Mouse (Mus musculus) CH12.LX (cell line): ENCODE measurements around the gene Cox8c. TPM values are rescaled to one million over a fixed set of nuclear protein-coding genes. Genes with fewer than 3 reads are reported as not detected.

Experiments
- DNase-seq: peaks from one replicate; pipeline ENCODE4 v3.0.0-alpha.2; 2013; ENCODE audit errors: extremely low read depth
- H3K27ac ChIP-seq: 2 replicates; pipeline ENCODE4 v1.5.1; 2012; ENCODE audit warnings: low read depth, mild to moderate bottlenecking, control low read depth, moderate library complexity; ENCODE audit not compliant: insufficient read depth
- H3K27me3 ChIP-seq: replicated peaks from 2 replicates; pipeline ENCODE3; 2012; ENCODE audit warnings: inconsistent platforms
- H3K36me3 ChIP-seq, 2 experiments: replicated peaks in 1 of 2; 2 replicates each; pipeline versions ENCODE3 to v1.6.1; 2012; ENCODE audit warnings: inconsistent platforms in 1 of 2, low read length in 1 of 2, mild to moderate bottlenecking in 1 of 2, mixed read lengths in 1 of 2, moderate library complexity in 1 of 2; ENCODE audit not compliant: control insufficient read depth in 1 of 2, insufficient read depth in 1 of 2
- H3K4me1 ChIP-seq, 2 experiments: 2 replicates each; pipeline ENCODE4 v1.6.1; 2012; ENCODE audit warnings: inconsistent platforms in 1 of 2, moderate library complexity in 1 of 2; ENCODE audit not compliant: insufficient read depth in 2 of 2, control insufficient read depth in 1 of 2
- H3K4me2 ChIP-seq: 2 replicates; pipeline ENCODE4 v1.6.1; 2012; ENCODE audit warnings: low read depth, mild to moderate bottlenecking, control low read depth; ENCODE audit not compliant: poor library complexity, insufficient read depth, severe bottlenecking
- H3K4me3 ChIP-seq, 3 experiments: fragments of 150-350 bp in 1 of 3; sonication (generic) in 1 of 3; replicated peaks in 1 of 3; 2 replicates each; pipeline versions ENCODE3 to v1.5.1; 2011 to 2012; ENCODE audit warnings: low read depth in 2 of 3, low read length in 2 of 3, mild to moderate bottlenecking in 2 of 3, moderate library complexity in 2 of 3, control low read depth in 1 of 3, improper control_type of control experiment in 1 of 3, inconsistent platforms in 1 of 3, mixed read lengths in 1 of 3; ENCODE audit not compliant: poor library complexity in 1 of 3
- H3K79me2 ChIP-seq: replicated peaks from 2 replicates; pipeline ENCODE4 v1.6.1; 2012; ENCODE audit warnings: mild to moderate bottlenecking, moderate library complexity; ENCODE audit not compliant: control insufficient read depth, poor library complexity, insufficient read depth, severe bottlenecking; ENCODE audit errors: extremely low read depth
- H3K9ac ChIP-seq: 2 replicates; pipeline ENCODE4 v1.6.1; 2012; ENCODE audit warnings: low read depth, mild to moderate bottlenecking, control low read depth, moderate library complexity; ENCODE audit not compliant: insufficient read depth
- H3K9me3 ChIP-seq: replicated peaks from 2 replicates; pipeline ENCODE3; 2012; ENCODE audit warnings: low read length, inconsistent platforms, mixed read lengths
- BHLHE40 ChIP-seq: IDR thresholded peaks from 2 replicates; pipeline ENCODE4 v1.6.1; 2011; ENCODE audit warnings: mild to moderate bottlenecking, low read depth, low read length, improper control_type of control experiment
- CHD2 ChIP-seq: IDR thresholded peaks from 2 replicates; pipeline ENCODE4 v1.6.1; 2011; ENCODE audit warnings: low read length, improper control_type of control experiment
- CTCF ChIP-seq, 2 experiments: IDR thresholded peaks in 1 of 2; conservative IDR thresholded peaks in 1 of 2; 2 replicates each; pipeline ENCODE4 v1.5.1; 2011 to 2012; ENCODE audit warnings: low read depth in 2 of 2, low read length in 2 of 2, improper control_type of control experiment in 1 of 2, inconsistent platforms in 1 of 2, mild to moderate bottlenecking in 1 of 2, moderate library complexity in 1 of 2
- ELF1 ChIP-seq: IDR thresholded peaks from 2 replicates; pipeline ENCODE4 v1.6.1; 2014; ENCODE audit warnings: low read depth, mild to moderate bottlenecking, inconsistent platforms, low read length, improper control_type of control experiment
- HCFC1 ChIP-seq: IDR thresholded peaks from 2 replicates; pipeline ENCODE4 v1.6.1; 2012; ENCODE audit warnings: low read depth, mild to moderate bottlenecking, inconsistent platforms, low read length, improper control_type of control experiment
- IRF4 ChIP-seq: IDR thresholded peaks from 2 replicates; pipeline ENCODE4 v1.6.1; 2014; ENCODE audit warnings: low read depth, mild to moderate bottlenecking, inconsistent platforms, low read length, improper control_type of control experiment
- JUN ChIP-seq: IDR thresholded peaks from 2 replicates; pipeline ENCODE4 v1.6.1; 2011; ENCODE audit warnings: low read depth, mild to moderate bottlenecking, low read length, improper control_type of control experiment, moderate library complexity; ENCODE audit not compliant: insufficient read depth
- MAX ChIP-seq: IDR thresholded peaks from 2 replicates; pipeline ENCODE4 v1.6.1; 2011; ENCODE audit warnings: low read length, improper control_type of control experiment
- MEF2A ChIP-seq: IDR thresholded peaks from 2 replicates; pipeline ENCODE4 v1.6.1; 2014; ENCODE audit warnings: low read depth, mild to moderate bottlenecking, inconsistent platforms, low read length, improper control_type of control experiment, borderline replicate concordance
- MXI1 ChIP-seq: IDR thresholded peaks from 2 replicates; pipeline ENCODE4 v1.6.1; 2011; ENCODE audit warnings: mild to moderate bottlenecking, low read depth, low read length, improper control_type of control experiment
- NELFE ChIP-seq: IDR thresholded peaks from 2 replicates; pipeline ENCODE4 v1.6.1; 2011; ENCODE audit warnings: low read depth, low read length, improper control_type of control experiment
- PAX5 ChIP-seq: IDR thresholded peaks from 2 replicates; pipeline ENCODE4 v1.6.1; 2012; ENCODE audit warnings: low read length, inconsistent platforms, mixed read lengths
- POLR2AphosphoS2 ChIP-seq: IDR thresholded peaks from 2 replicates; pipeline ENCODE4 v1.6.1; 2011; ENCODE audit warnings: low read depth, low read length, improper control_type of control experiment
- RAD21 ChIP-seq: IDR thresholded peaks from 2 replicates; pipeline ENCODE4 v1.6.1; 2011; ENCODE audit warnings: low read depth, mild to moderate bottlenecking, low read length, improper control_type of control experiment, moderate library complexity
- SIN3A ChIP-seq: IDR thresholded peaks from 2 replicates; pipeline ENCODE4 v1.6.1; 2012; ENCODE audit warnings: low read length, improper control_type of control experiment, inconsistent platforms
- SMC3 ChIP-seq: IDR thresholded peaks from 2 replicates; pipeline ENCODE4 v1.6.1; 2011; ENCODE audit warnings: low read depth, low read length, improper control_type of control experiment
- USF1 ChIP-seq: IDR thresholded peaks from 2 replicates; pipeline ENCODE4 v1.6.1; 2014; ENCODE audit warnings: low read depth, mild to moderate bottlenecking, inconsistent platforms, low read length, improper control_type of control experiment
- USF2 ChIP-seq: conservative IDR thresholded peaks from 2 replicates; pipeline ENCODE4 v1.6.1; 2011; ENCODE audit warnings: low read depth, low read length, improper control_type of control experiment
- ZC3H11A ChIP-seq: IDR thresholded peaks from 2 replicates; pipeline ENCODE4 v1.6.1; 2012; ENCODE audit warnings: low read depth, mild to moderate bottlenecking, inconsistent platforms, low read length, improper control_type of control experiment
- ZMIZ1 ChIP-seq: IDR thresholded peaks from 2 replicates; pipeline ENCODE4 v1.6.1; 2012; ENCODE audit warnings: low read depth, mild to moderate bottlenecking, inconsistent platforms, low read length, improper control_type of control experiment
- dilution Hi-C: fragments of 300-500 bp; cut with MboI; formaldehyde crosslinking; loops from 2 replicates; pipeline ENCODE4 v1.14.3; 2020; ENCODE audit warnings: low sequenced_read_pairs; ENCODE audit not compliant: extremely low pct_unique_long_range_greater_than_20kb, extremely low pct_ligation_motif_present
- in situ Hi-C: fragments of 300-500 bp; cut with MboI; formaldehyde crosslinking; loops from 3 replicates; pipeline ENCODE4 v1.14.3; 2019; ENCODE audit warnings: low sequenced_read_pairs, low pct_ligation_motif_present, low pct_unique_long_range_greater_than_20kb, mixed read lengths
- polyA plus RNA-seq: library from polyadenylated mRNA; unstranded; fragments of >175 nt; gene quantifications from 2 replicates; pipeline ENCODE4 v1.2.1, GENCODE M21; 2012; ENCODE audit warnings: low read depth; ENCODE audit not compliant: insufficient read length
- total RNA-seq, 2 experiments: library from RNA; depleted of rRNA; stranded (reverse); fragments of 300-350 nt in 1 of 2; fragments of >200 nt in 1 of 2; gene quantifications; 2 replicates each; pipeline ENCODE4 v1.2.3; 2012 to 2014

The Cox8c gene
- total RNA-seq (2012; rRNA removed) (not detected in 2 replicates), total RNA-seq (2014; rRNA removed) (not detected in 2 replicates), polyA plus RNA-seq (not detected in 2 replicates)

DNA sequence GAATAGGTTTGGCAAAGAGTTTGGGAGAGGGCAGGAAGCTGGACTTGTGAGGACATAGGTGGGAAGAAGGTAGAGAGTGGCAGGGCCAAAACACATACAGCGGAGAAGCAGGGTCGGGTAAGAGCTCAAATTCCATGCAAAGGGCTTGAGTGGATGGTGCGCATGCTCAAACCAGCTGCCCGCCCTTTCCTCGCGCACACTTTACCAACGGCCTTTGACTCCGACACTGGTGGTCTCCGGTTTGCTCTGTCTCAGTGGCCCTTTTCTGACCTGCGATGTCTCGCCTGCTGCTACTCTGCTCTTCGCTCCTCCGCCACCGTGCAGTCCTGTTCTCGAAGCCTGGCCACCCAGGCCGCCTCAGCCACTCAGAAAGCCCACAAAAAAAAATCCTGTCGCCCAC is at the start of gene Cox8c:
TSS of gene Cox8c (plus strand) at position 226 of the 400 bp plus-strand sequence.
- Histone ChIP-seq H3K79me2 (no peaks in the 10 kb centered on the region), H3K4me3 (no peak within 1 kb of the TSS)

DNA sequence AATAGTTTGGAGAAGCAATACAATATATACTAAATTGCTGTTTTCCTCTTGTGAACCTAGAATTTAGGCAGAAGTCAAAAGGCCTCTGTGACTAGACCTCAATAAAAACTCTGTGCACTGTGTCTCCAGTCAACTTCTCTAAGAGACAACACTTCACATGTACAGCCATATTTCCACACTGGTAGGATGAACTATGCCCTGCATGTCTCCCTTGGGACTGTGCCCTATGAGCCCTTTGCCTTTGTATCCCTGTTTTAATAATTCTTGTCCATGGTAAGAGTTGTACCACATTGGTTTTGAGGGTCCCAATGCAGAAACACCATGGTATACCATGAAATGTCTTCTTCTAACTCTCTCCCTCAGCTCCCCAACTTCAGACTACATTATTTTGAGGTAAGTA is 38.3 kb upstream of the Cox8c start:
- TF ChIP-seq POLR2AphosphoS2 (no peak), USF2 (no peak), SIN3A (no peak), PAX5 (no peak), SMC3 (no peak), BHLHE40 (no peak), CTCF (conservative IDR thresholded peaks at IDR 0.05 in 1 of 2, IDR thresholded peaks at IDR 0.05 in 1 of 2; ENCODE audit: low read depth in 2 of 2, low read length in 2 of 2) (no peak)
- Histone ChIP-seq H3K4me3 (no peak overlapping the region), H3K27ac (no peak overlapping the region), H3K79me2 (0 out of 2 replicates have a peak, but pooled peaks cover 2% of the 10 kb centered on the region), H3K9me3 (no peaks in the 10 kb centered on the region), H3K27me3 (no peaks in the 10 kb centered on the region), H3K9ac (no peak overlapping the region), H3K4me2 (no peak overlapping the region), H3K4me1 (no peaks in the 10 kb centered on the region), H3K36me3 (peaks cover 0 to 2% of the 10 kb centered on the region in 2 experiments)
- dilution Hi-C loops (no loop called here), in situ Hi-C loops (no loop called here)
- DNase-seq = no peak

More for the DNA sequence above, at the start of gene Cox8c:
- dilution Hi-C loops = no loop called here
- no peak for DNase-seq
- Histone ChIP-seq H3K4me2 (no peak within 1 kb of the TSS), H3K9ac (no peak within 1 kb of the TSS), H3K9me3 (peaks cover 4% of the 10 kb centered on the region), H3K4me1 (no peaks in the 10 kb centered on the region; a peak in 2 of 4 replicates), H3K27me3 (no peaks in the 10 kb centered on the region), H3K27ac (no peak within 1 kb of the TSS), H3K36me3 (no peaks in the 10 kb centered on the region)
- TF ChIP-seq MXI1 (no peak), ZMIZ1 (no peak), HCFC1 (no peak), NELFE (no peak), CHD2 (no peak), USF1 (no peak), ZC3H11A (no peak), RAD21 (no peak), JUN (no peak), MAX (no peak), BHLHE40 (no peak), CTCF (conservative IDR thresholded peaks at IDR 0.05 in 1 of 2, IDR thresholded peaks at IDR 0.05 in 1 of 2; ENCODE audit: low read depth in 2 of 2, low read length in 2 of 2) (no peak), SIN3A (no peak), IRF4 (no peak), ELF1 (no peak), MEF2A (no peak)
- in situ Hi-C loops = loop anchor here (25.0 kb wide), 1 partner anchor 163 kb away; no protein-coding TSS in a partner anchor
